Mouse (Mus musculus): ENCODE measurements around the gene Fbxl4.

GRCm38 (mm10) chr4:22478488-22479367 is 121.4 kb downstream of the Fbxl4 start:
- TF ChIP-seq CTCF (IDR thresholded peaks at IDR 0.05; ENCODE audit: control insufficient read depth, insufficient read depth, insufficient read length) (no peak), USF1 (IDR thresholded peaks at IDR 0.05; ENCODE audit: low read depth) (no peak), MYOG (IDR thresholded peaks at IDR 0.05; ENCODE audit: control insufficient read depth, extremely low read depth, insufficient read length) (no peak), CEBPB (IDR thresholded peaks at IDR 0.05; ENCODE audit: low read depth) (no peak)
